Mouse (Mus musculus) liver, embryonic 12.5 days (tissue): ENCODE results near the gene Hes7. TPM values are rescaled to one million over a fixed set of nuclear protein-coding genes. Genes with fewer than 3 reads are reported as not detected.
A peak's percentile ranks its signal among the peaks of the same experiment; 100 is the strongest.

Experiments
- ATAC-seq: fragments of 200-750 bp; cut with Nextera tagmentation; 2 replicates; pipeline ENCODE4 v1.8.0; 2017; ENCODE audit warnings: moderate number of reproducible peaks, mild to moderate bottlenecking, moderate library complexity
- H3K27ac ChIP-seq: fragments of 300-500 bp; sonication (generic); 2 replicates; pipeline ENCODE4 v1.5.1; 2016; ENCODE audit warnings: mild to moderate bottlenecking
- H3K27me3 ChIP-seq: fragments of 300-500 bp; sonication (generic); replicated peaks from 2 replicates; pipeline ENCODE4 v1.6.1; 2016; ENCODE audit warnings: mild to moderate bottlenecking, moderate library complexity
- H3K36me3 ChIP-seq: fragments of 300-500 bp; sonication (generic); 2 replicates; pipeline ENCODE4 v1.6.1; 2016; ENCODE audit warnings: mild to moderate bottlenecking, moderate library complexity
- H3K4me1 ChIP-seq: fragments of 300-500 bp; sonication (generic); 2 replicates; pipeline ENCODE4 v1.6.1; 2016
- H3K4me2 ChIP-seq: fragments of 300-500 bp; sonication (generic); 2 replicates; pipeline ENCODE4 v1.6.1; 2016; ENCODE audit warnings: mild to moderate bottlenecking, moderate library complexity
- H3K4me3 ChIP-seq: fragments of 300-500 bp; sonication (generic); 2 replicates; pipeline ENCODE4 v1.5.1; 2016; ENCODE audit warnings: mild to moderate bottlenecking, moderate library complexity
- H3K9ac ChIP-seq: fragments of 300-500 bp; sonication (generic); 2 replicates; pipeline ENCODE4 v1.6.1; 2016; ENCODE audit warnings: mild to moderate bottlenecking, moderate library complexity
- H3K9me3 ChIP-seq: fragments of 300-500 bp; sonication (generic); replicated peaks from 2 replicates; pipeline ENCODE4 v1.6.1; 2016; ENCODE audit warnings: mild to moderate bottlenecking, moderate library complexity
- WGBS: fragments of 180-500 bp; shearing (Covaris S2); methylation state at CpG from one replicate; pipeline ENCODE4 v1.1.7; 2016; ENCODE audit not compliant: insufficient replicate concordance; 5-methylcytosine and 5-hydroxymethylcytosine counted together
- polyA plus RNA-seq: library from polyadenylated mRNA; unstranded; fragments of >200 nt; fragmentation: Nextera tagmentation; extraction: Ambion mirVana; gene quantifications from 2 replicates; pipeline ENCODE4 v1.2.1, GENCODE M21; 2016

Gene Hes7
- polyA plus RNA-seq, 1 experiment from 2014 or later = 0.46 TPM

- WGBS = 63% methylated on average over 6 of the region's 6 CpGs
- ATAC-seq = no peak
These were observed 29.5 kb downstream of the Hes7 start for GRCm38 (mm10) chr11:69149728-69150127.

GRCm38 (mm10) chr11:69150444-69150843 lies 30.2 kb downstream of the Hes7 start:
- H3K4me1 ChIP-seq = peaks cover 4% of the 10 kb centered on the region; the same call in 1 of the 2 replicates
- H3K36me3 ChIP-seq = no peaks in the 10 kb centered on the region
- H3K27me3 ChIP-seq = peaks cover 50% of the 10 kb centered on the region
- no peak overlapping the region for H3K9ac ChIP-seq
- H3K27ac ChIP-seq = no peak overlapping the region
- WGBS = under 1% methylated on average over 7 of the region's 7 CpGs
- no peaks in the 10 kb centered on the region for H3K9me3 ChIP-seq
- ATAC-seq = no peak
- H3K4me2 ChIP-seq = peak overlapping the region; percentile 30; the same call in 1 of the 2 replicates
- H3K4me3 ChIP-seq = no peak overlapping the region

More at GRCm38 (mm10) chr11:69149728-69150127, 29.5 kb downstream of the Hes7 start:
- no peak overlapping the region for H3K4me2 ChIP-seq
- no peaks in the 10 kb centered on the region for H3K4me1 ChIP-seq
- peaks cover 44% of the 10 kb centered on the region for H3K27me3 ChIP-seq
- no peak overlapping the region for H3K9ac ChIP-seq
- no peak overlapping the region for H3K27ac ChIP-seq
- no peaks in the 10 kb centered on the region for H3K36me3 ChIP-seq
- no peaks in the 10 kb centered on the region for H3K9me3 ChIP-seq
- H3K4me3 ChIP-seq = no peak overlapping the region

- Histone ChIP-seq H3K4me3 (no peak overlapping the region), H3K36me3 (no peaks in the 10 kb centered on the region), H3K9ac (no peak overlapping the region), H3K27me3 (peaks cover 53% of the 10 kb centered on the region), H3K27ac (no peak overlapping the region), H3K4me1 (peaks cover 7% of the 10 kb centered on the region; the same call in 1 of the 2 replicates), H3K4me2 (0 out of 2 replicates have a peak overlapping the region, but pooled peaks have one; percentile 30), H3K9me3 (no peaks in the 10 kb centered on the region)
- WGBS = 52% methylated on average over 6 of the region's 6 CpGs
- ATAC-seq = no peak
These were observed 30.8 kb downstream of the Hes7 start for GRCm38 (mm10) chr11:69151004-69151403.

GRCm38 (mm10) chr11:69153831-69154230 lies 33.6 kb downstream of the Hes7 start:
- H3K36me3 ChIP-seq = no peaks in the 10 kb centered on the region
- peaks cover 77% of the 10 kb centered on the region for H3K27me3 ChIP-seq
- H3K27ac ChIP-seq = no peak overlapping the region
- no peaks in the 10 kb centered on the region for H3K9me3 ChIP-seq
- 73% methylated on average over 8 of the region's 8 CpGs for WGBS
- H3K9ac ChIP-seq = no peak overlapping the region
- peaks cover 12% of the 10 kb centered on the region for H3K4me1 ChIP-seq
- no peak overlapping the region for H3K4me3 ChIP-seq
- no peak for ATAC-seq
- no peak overlapping the region for H3K4me2 ChIP-seq

- Histone ChIP-seq H3K9ac (no peak overlapping the region), H3K4me2 (no peak overlapping the region), H3K27ac (no peak overlapping the region), H3K27me3 (peaks cover 78% of the 10 kb centered on the region), H3K36me3 (no peaks in the 10 kb centered on the region), H3K4me3 (no peak overlapping the region), H3K4me1 (peaks cover 12% of the 10 kb centered on the region), H3K9me3 (no peaks in the 10 kb centered on the region)
- 0% methylated on average over 1 of the region's 1 CpGs for WGBS
- ATAC-seq = no peak
These were observed 35.1 kb downstream of the Hes7 start for GRCm38 (mm10) chr11:69155351-69155750.

GRCm38 (mm10) chr11:69156800-69157199 lies 36.6 kb downstream of the Hes7 start, which contains the start of gene Alox12b:
Alox12b (plus strand) TSS chr11:69156989.
- 0 out of 2 replicates have a peak within 1 kb of the TSS, but pooled peaks have one; percentile 1 for H3K4me2 ChIP-seq
- ATAC-seq = no peak

GRCm38 (mm10) chr11:69169313-69169712 lies 49.1 kb downstream of the Hes7 start:
- Histone ChIP-seq H3K4me2 (no peak overlapping the region), H3K27me3 (peaks cover 35% of the 10 kb centered on the region), H3K4me3 (no peak overlapping the region), H3K36me3 (no peaks in the 10 kb centered on the region), H3K9me3 (no peaks in the 10 kb centered on the region), H3K27ac (no peak overlapping the region), H3K4me1 (no peaks in the 10 kb centered on the region), H3K9ac (no peak overlapping the region)
- whole genome bisulfite sequencing = 70% methylated on average over 12 of the region's 12 CpGs
- ATAC-seq = no peak

More at GRCm38 (mm10) chr11:69156800-69157199, 36.6 kb downstream of the Hes7 start, which contains the start of gene Alox12b:
- Histone ChIP-seq H3K4me3 (no peak within 1 kb of the TSS), H3K27ac (no peak within 1 kb of the TSS), H3K27me3 (peaks cover 71% of the 10 kb centered on the region), H3K9me3 (no peaks in the 10 kb centered on the region), H3K4me1 (peaks cover 12% of the 10 kb centered on the region), H3K9ac (0 out of 2 replicates have a peak within 1 kb of the TSS, but pooled peaks have one; percentile 25), H3K36me3 (no peaks in the 10 kb centered on the region)
- WGBS = 9% methylated on average over 18 of the region's 18 CpGs

- Histone ChIP-seq H3K27me3 (peaks cover 16% of the 10 kb centered on the region), H3K9ac (no peak overlapping the region), H3K4me2 (no peak overlapping the region), H3K9me3 (no peaks in the 10 kb centered on the region), H3K4me1 (no peaks in the 10 kb centered on the region), H3K27ac (no peak overlapping the region), H3K36me3 (no peaks in the 10 kb centered on the region), H3K4me3 (no peak overlapping the region)
- ATAC-seq = no peak
- WGBS = 25% methylated on average over 7 of the region's 7 CpGs
These were observed 51.4 kb downstream of the Hes7 start for GRCm38 (mm10) chr11:69171626-69172025.

GRCm38 (mm10) chr11:69172606-69173005 lies 52.4 kb downstream of the Hes7 start:
- ATAC-seq = no peak
- no peak overlapping the region for H3K27ac ChIP-seq
- 76% methylated on average over 2 of the region's 2 CpGs for WGBS
- no peak overlapping the region for H3K9ac ChIP-seq
- H3K27me3 ChIP-seq = peaks cover 18% of the 10 kb centered on the region
- H3K4me2 ChIP-seq = no peak overlapping the region
- H3K4me1 ChIP-seq = no peaks in the 10 kb centered on the region
- no peak overlapping the region for H3K4me3 ChIP-seq
- no peaks in the 10 kb centered on the region for H3K9me3 ChIP-seq
- H3K36me3 ChIP-seq = no peaks in the 10 kb centered on the region

Other genes with a start within 250 kb of the Hes7 start
- gene Ndel1, start 248.5 kb upstream of the Hes7 start, polyA plus RNA-seq = 40.4 and 42.0 TPM in 2 replicates
- gene Rnf222, start 231.9 kb upstream of the Hes7 start, polyA plus RNA-seq = 0.07 and 0.10 TPM in 2 replicates
- 938 and 976 TPM in 2 replicates for gene Rpl26, start 218.8 kb upstream of the Hes7 start, polyA plus RNA-seq
- gene Odf4, start 193.3 kb upstream of the Hes7 start, polyA plus RNA-seq = not detected in 2 replicates
- gene Arhgef15, start 162.9 kb upstream of the Hes7 start, polyA plus RNA-seq = 2.9 and 3.0 TPM in 2 replicates
- 0.87 and 0.90 TPM in 2 replicates for gene Slc25a35, start 152.3 kb upstream of the Hes7 start, polyA plus RNA-seq
- gene Rangrf, start 145.2 kb upstream of the Hes7 start, polyA plus RNA-seq = 54.7 and 61.0 TPM in 2 replicates
- 42.2 and 44.4 TPM in 2 replicates for gene Pfas, start 111.9 kb upstream of the Hes7 start, polyA plus RNA-seq
- 31.4 and 34.2 TPM in 2 replicates for gene Ctc1, start 104.5 kb upstream of the Hes7 start, polyA plus RNA-seq
- 142 TPM in 2 replicates for gene Aurkb, start 74.8 kb upstream of the Hes7 start, polyA plus RNA-seq
- gene Borcs6, start 60.7 kb upstream of the Hes7 start, polyA plus RNA-seq = 5.3 and 6.1 TPM in 2 replicates
- gene Tmem107, start 49.6 kb upstream of the Hes7 start, polyA plus RNA-seq = 32.0 and 34.8 TPM in 2 replicates
- 26.3 and 27.5 TPM in 2 replicates for gene Vamp2, start 31.9 kb upstream of the Hes7 start, polyA plus RNA-seq
- gene Per1, start 25.2 kb upstream of the Hes7 start, polyA plus RNA-seq = 2.5 and 4.0 TPM in 2 replicates
- gene 9130213A22Rik, start 2.2 kb downstream of the Hes7 start, polyA plus RNA-seq = 0.14 TPM in 1 of 2 replicates, not detected in the other
- gene Aloxe3, start 5.5 kb downstream of the Hes7 start, polyA plus RNA-seq = not detected in 2 replicates
- gene Alox12b, start 36.6 kb downstream of the Hes7 start, polyA plus RNA-seq = not detected in 2 replicates
- not detected in 2 replicates for gene Alox8, start 77.4 kb downstream of the Hes7 start, polyA plus RNA-seq
- not detected in 2 replicates for gene Gucy2e, start 116.6 kb downstream of the Hes7 start, polyA plus RNA-seq
- gene Cntrob, start 203.4 kb downstream of the Hes7 start, polyA plus RNA-seq = 13.1 and 13.9 TPM in 2 replicates
- gene Trappc1, start 203.6 kb downstream of the Hes7 start, polyA plus RNA-seq = 90.4 and 90.9 TPM in 2 replicates
- gene Kcnab3, start 205.9 kb downstream of the Hes7 start, polyA plus RNA-seq = 0.24 and 0.48 TPM in 2 replicates
- 1.5 and 1.7 TPM in 2 replicates for gene Rnf227, start 220.1 kb downstream of the Hes7 start, polyA plus RNA-seq
- gene Chd3, start 249.0 kb downstream of the Hes7 start, polyA plus RNA-seq = 4.7 and 6.4 TPM in 2 replicates